Mouse (Mus musculus) adrenal gland, adult 8-10 months (tissue): ENCODE data around the gene Tent5c. TPM values are rescaled to one million over a fixed set of nuclear protein-coding genes. Genes with fewer than 3 reads are reported as not detected.

Experiments used
- DNase-seq: peaks from one replicate; pipeline ENCODE4 v3.0.0; 2022
- total RNA-seq, 4 experiments: library from RNA; stranded (reverse); gene quantifications; 2 replicates each; pipeline ENCODE4 v1.2.4; 2022

Tent5c gene
- 1 to 10 TPM; 3.5 to 8.8 (median 5.1) TPM for total RNA-seq

GRCm38 (mm10) chr3:100489133-100490009, at the start of gene Tent5c:
Gene Tent5c, minus strand, starts transcription at chr3:100489324.
- peak; percentile 94 for DNase-seq

- no peak for DNase-seq
Measured at GRCm38 (mm10) chr3:100536686-100537085, 47.6 kb upstream of the Tent5c start.

GRCm38 (mm10) chr3:100535902-100536301, 46.8 kb upstream of the Tent5c start:
- no peak for DNase-seq

GRCm38 (mm10) chr3:100535298-100535697, 46.2 kb upstream of the Tent5c start:
- DNase-seq, result no peak

GRCm38 (mm10) chr3:100534394-100534793, 45.3 kb upstream of the Tent5c start:
- DNase-seq, result no peak

- DNase-seq, result no peak
Measured at GRCm38 (mm10) chr3:100533429-100533828, 44.3 kb upstream of the Tent5c start.

GRCm38 (mm10) chr3:100530919-100531318, 41.8 kb upstream of the Tent5c start:
- no peak for DNase-seq

- DNase-seq, result no peak
Measured at GRCm38 (mm10) chr3:100530244-100530788, 41.2 kb upstream of the Tent5c start.

- DNase-seq, result no peak
Measured at GRCm38 (mm10) chr3:100522671-100523070, 33.5 kb upstream of the Tent5c start.

GRCm38 (mm10) chr3:100521626-100522025, 32.5 kb upstream of the Tent5c start:
- no peak for DNase-seq

GRCm38 (mm10) chr3:100515754-100516141, 26.6 kb upstream of the Tent5c start:
- no peak for DNase-seq

GRCm38 (mm10) chr3:100515093-100515753, 26.1 kb upstream of the Tent5c start:
- DNase-seq, result no peak

GRCm38 (mm10) chr3:100507174-100507573, 18.1 kb upstream of the Tent5c start:
- no peak for DNase-seq

GRCm38 (mm10) chr3:100506715-100507114, 17.6 kb upstream of the Tent5c start:
- DNase-seq, result no peak

GRCm38 (mm10) chr3:100503882-100504281, 14.8 kb upstream of the Tent5c start:
- no peak for DNase-seq

GRCm38 (mm10) chr3:100502516-100502915, 13.4 kb upstream of the Tent5c start:
- no peak for DNase-seq

GRCm38 (mm10) chr3:100501899-100502298, 12.8 kb upstream of the Tent5c start:
- DNase-seq, result no peak

- no peak for DNase-seq
Measured at GRCm38 (mm10) chr3:100496081-100496480, 7.0 kb upstream of the Tent5c start.

GRCm38 (mm10) chr3:100495456-100495855, 6.3 kb upstream of the Tent5c start:
- DNase-seq, result no peak

- DNase-seq, result no peak
Measured at GRCm38 (mm10) chr3:100494912-100495311, 5.8 kb upstream of the Tent5c start.

GRCm38 (mm10) chr3:100490010-100490300, 831 bp upstream of the Tent5c start:
- DNase-seq, result no peak

- peak; percentile 56 for DNase-seq
Measured at GRCm38 (mm10) chr3:100488251-100489132, 632 bp downstream of the Tent5c start.

GRCm38 (mm10) chr3:100487046-100487445, 2.1 kb downstream of the Tent5c start:
- no peak for DNase-seq
